In the genomic region with DNA sequence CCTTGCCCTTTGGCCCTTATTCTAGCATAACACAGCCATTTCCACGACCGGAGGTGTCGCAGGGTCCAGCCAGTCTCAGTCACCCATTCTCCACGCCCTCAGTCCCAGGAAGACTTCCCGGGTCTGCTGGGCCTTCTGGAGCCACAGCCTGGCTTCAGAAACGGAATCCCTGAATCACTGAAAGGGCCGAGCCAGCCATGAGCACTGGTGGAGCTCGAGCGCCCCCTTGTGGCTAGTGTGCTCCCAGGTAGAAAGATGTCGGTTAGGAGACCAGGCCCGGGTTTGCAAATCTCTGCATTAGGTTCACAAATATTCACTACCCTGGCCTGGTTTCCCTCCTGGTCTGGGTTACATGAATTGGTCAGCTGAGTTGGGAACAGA, we compare ENCODE assay signal across 9 mouse cellular contexts. TPM values are rescaled to one million over a fixed set of nuclear protein-coding genes. Genes with fewer than 3 reads are reported as not detected.
DNase-seq lines count a peak whose midpoint lies in the region; ATAC-seq lines count a peak whose summit lies in the region.
"Had no signal": no experiment of that assay in that cellular context is flagged by ENCODE, and none has a peak within 500 bp of the region (broad histone marks: within the 10 kb centered on the region; RNA-seq: fewer than 3 reads in every experiment).

No protein-coding gene starts in this region.

- no peaks in the 10 kb centered on the region for H3K9me3 ChIP-seq in forebrain, embryonic 11.5 days (ENCODE audit: control insufficient read depth, low read length)
- H3K9me3 ChIP-seq in heart, embryonic 16.5 days (replicated peaks; ENCODE audit: control insufficient read depth, low read length): no peaks in the 10 kb centered on the region
- H3K9me3 ChIP-seq in liver, embryonic 12.5 days (replicated peaks): no peaks in the 10 kb centered on the region
- H3K9me3 ChIP-seq in neural tube, embryonic 11.5 days (ENCODE audit: control insufficient read depth, low read length): no peaks in the 10 kb centered on the region
- no peaks in the 10 kb centered on the region for H3K9me3 ChIP-seq in stomach, embryonic 15.5 days
- H3K9me3 ChIP-seq: embryonic facial prominence, embryonic 12.5 days had no signal

- 6% methylated on average over 11 of the region's 11 CpGs for WGBS in forebrain, embryonic 11.5 days
- 4% methylated on average over 11 of the region's 11 CpGs for WGBS in heart, embryonic 16.5 days
- 11% methylated on average over 11 of the region's 11 CpGs for WGBS in liver, embryonic 12.5 days (ENCODE audit: insufficient replicate concordance)
- 5% methylated on average over 11 of the region's 11 CpGs for WGBS in neural tube, embryonic 11.5 days
- WGBS in stomach, embryonic 15.5 days: 6% methylated on average over 11 of the region's 11 CpGs

- peak; percentile 64 for DNase-seq in CD4-positive helper T cell, adult 2 months (ENCODE audit: low read depth, low spot score)
- peak; percentile 44 for DNase-seq in c-Kit-negative CD71-positive TER-119-positive erythroid progenitor cells, embryonic 14.5 days (ENCODE audit: low read depth, low spot score)
- peak; percentile 98 for DNase-seq in forebrain, embryonic 11.5 days (ENCODE audit: low spot score)
- peak; percentile 90 for DNase-seq in kidney, postnatal 14 days
- DNase-seq in neural tube, embryonic 11.5 days (ENCODE audit: low spot score): peak; percentile 93

- ATAC-seq in forebrain, embryonic 11.5 days (replicated peaks; ENCODE audit: low FRiP score): peak; percentile 42
- ATAC-seq in heart, embryonic 16.5 days (replicated peaks; ENCODE audit: extremely low read depth, insufficient read depth, low FRiP score): peak; percentile 57
- 0 out of 2 replicates have a peak, but pooled peaks have one; percentile 14 for ATAC-seq in liver, embryonic 12.5 days
- ATAC-seq in neural tube, embryonic 11.5 days (ENCODE audit: insufficient read depth, low FRiP score, low TSS enrichment): peak; percentile 54
- ATAC-seq in stomach, embryonic 15.5 days (ENCODE audit: insufficient read depth, low FRiP score, low read depth): peak; percentile 32; the same call in 1 of the 2 replicates

- H3K4me1 ChIP-seq in forebrain, embryonic 11.5 days (replicated peaks; ENCODE audit: control insufficient read depth, insufficient read depth, low read length): peaks cover 25% of the 10 kb centered on the region
- peaks cover 4% of the 10 kb centered on the region; the same call in 1 of the 2 replicates for H3K4me1 ChIP-seq in heart, embryonic 16.5 days (ENCODE audit: control insufficient read depth, insufficient read depth, low read length)
- 0 out of 2 replicates have a peak, but pooled peaks cover 7% of the 10 kb centered on the region for H3K4me1 ChIP-seq in liver, embryonic 12.5 days
- H3K4me1 ChIP-seq in neural tube, embryonic 11.5 days (ENCODE audit: control insufficient read depth, insufficient read depth, low read length): peaks cover 16% of the 10 kb centered on the region
- 0 out of 2 replicates have a peak, but pooled peaks cover 3% of the 10 kb centered on the region for H3K4me1 ChIP-seq in stomach, embryonic 15.5 days

- H3K27me3 ChIP-seq in forebrain, embryonic 11.5 days (ENCODE audit: control insufficient read depth, insufficient read depth, low read length): no peaks in the 10 kb centered on the region
- H3K27me3 ChIP-seq in heart, embryonic 16.5 days (ENCODE audit: control insufficient read depth, insufficient read depth, low read length): no peaks in the 10 kb centered on the region
- H3K27me3 ChIP-seq in liver, embryonic 12.5 days (replicated peaks): peaks cover 10% of the 10 kb centered on the region; the same call in 1 of the 2 replicates
- H3K27me3 ChIP-seq in neural tube, embryonic 11.5 days (ENCODE audit: control insufficient read depth, insufficient read depth, low read length): no peaks in the 10 kb centered on the region
- H3K27me3 ChIP-seq in stomach, embryonic 15.5 days (replicated peaks): no peaks in the 10 kb centered on the region
- H3K27me3 ChIP-seq: embryonic facial prominence, embryonic 12.5 days had no signal

- H3K36me3 ChIP-seq in forebrain, embryonic 11.5 days (ENCODE audit: control insufficient read depth, insufficient read depth, low read length): no peaks in the 10 kb centered on the region
- no peaks in the 10 kb centered on the region for H3K36me3 ChIP-seq in heart, embryonic 16.5 days (ENCODE audit: control insufficient read depth, insufficient read depth)
- H3K36me3 ChIP-seq in liver, embryonic 12.5 days: no peaks in the 10 kb centered on the region
- H3K36me3 ChIP-seq in neural tube, embryonic 11.5 days (ENCODE audit: control insufficient read depth, insufficient read depth, low read length): no peaks in the 10 kb centered on the region
- H3K36me3 ChIP-seq in stomach, embryonic 15.5 days: no peaks in the 10 kb centered on the region
- H3K36me3 ChIP-seq: embryonic facial prominence, embryonic 12.5 days had no signal

- no peak overlapping the region for H3K4me2 ChIP-seq in forebrain, embryonic 11.5 days (ENCODE audit: low read depth, low read length, severe bottlenecking)
- no peak overlapping the region for H3K4me2 ChIP-seq in heart, embryonic 16.5 days (ENCODE audit: low read depth, low read length)
- H3K4me2 ChIP-seq in liver, embryonic 12.5 days: no peak overlapping the region
- H3K4me2 ChIP-seq in neural tube, embryonic 11.5 days (ENCODE audit: low read depth): no peak overlapping the region
- peak overlapping the region; percentile 28; the same call in 1 of the 2 replicates for H3K4me2 ChIP-seq in stomach, embryonic 15.5 days
- H3K4me2 ChIP-seq: embryonic facial prominence, embryonic 12.5 days had no signal

- H3K27ac ChIP-seq in forebrain, embryonic 11.5 days (ENCODE audit: low read depth, low read length): peak overlapping the region; percentile 77
- no peak overlapping the region for H3K27ac ChIP-seq in heart, embryonic 16.5 days (ENCODE audit: low read length)
- no peak overlapping the region for H3K27ac ChIP-seq in liver, embryonic 12.5 days
- no peak overlapping the region for H3K27ac ChIP-seq in neural tube, embryonic 11.5 days (ENCODE audit: low read depth, low read length)
- no peak overlapping the region for H3K27ac ChIP-seq in stomach, embryonic 15.5 days
- H3K27ac ChIP-seq: embryonic facial prominence, embryonic 12.5 days had no signal

- peak overlapping the region; percentile 9; the same call in 1 of the 2 replicates for H3K9ac ChIP-seq in forebrain, embryonic 11.5 days (ENCODE audit: low read length)
- no peak overlapping the region for H3K9ac ChIP-seq in heart, embryonic 16.5 days (ENCODE audit: low read length)
- H3K9ac ChIP-seq in liver, embryonic 12.5 days: no peak overlapping the region
- no peak overlapping the region for H3K9ac ChIP-seq in neural tube, embryonic 11.5 days (ENCODE audit: low read length)
- no peak overlapping the region for H3K9ac ChIP-seq in stomach, embryonic 15.5 days
- H3K9ac ChIP-seq: embryonic facial prominence, embryonic 12.5 days had no signal

- H3K4me3 ChIP-seq in forebrain, embryonic 11.5 days (ENCODE audit: low read depth, low read length): no peak overlapping the region
- H3K4me3 ChIP-seq in heart, embryonic 16.5 days (ENCODE audit: low read length): no peak overlapping the region
- H3K4me3 ChIP-seq in liver, embryonic 12.5 days: no peak overlapping the region
- no peak overlapping the region for H3K4me3 ChIP-seq in neural tube, embryonic 11.5 days (ENCODE audit: low read depth, low read length)
- no peak overlapping the region for H3K4me3 ChIP-seq in stomach, embryonic 15.5 days (replicated peaks)
- H3K4me3 ChIP-seq: embryonic facial prominence, embryonic 12.5 days had no signal

RNA-seq across cellular contexts. Expression of a gene that starts 26.4 kb away (rescaled TPM):
- 3.1 and 3.4 TPM in 2 replicates for polyA plus RNA-seq in forebrain, embryonic 11.5 days (2014; fragmentation: Nextera tagmentation; extraction: Ambion mirVana)
- 0.22 and 0.41 TPM in 2 replicates for polyA plus RNA-seq in heart, embryonic 16.5 days (2015; fragmentation: Nextera tagmentation; extraction: Ambion mirVana)
- polyA plus RNA-seq in liver, embryonic 12.5 days (2016; fragmentation: Nextera tagmentation; extraction: Ambion mirVana): 0.31 and 0.38 TPM in 2 replicates
- 5.8 and 8.4 TPM in 2 replicates for polyA plus RNA-seq in neural tube, embryonic 11.5 days (2014; fragmentation: Nextera tagmentation; extraction: Ambion mirVana)
- 2.7 TPM in 2 replicates for polyA plus RNA-seq in stomach, embryonic 15.5 days (2015; fragmentation: Nextera tagmentation; extraction: Ambion mirVana)

RNA-seq across cellular contexts. Expression of a gene that starts 45.7 kb away (rescaled TPM):
- polyA plus RNA-seq in forebrain, embryonic 11.5 days (2014; fragmentation: Nextera tagmentation; extraction: Ambion mirVana): 1.6 and 2.4 TPM in 2 replicates
- polyA plus RNA-seq in heart, embryonic 16.5 days (2015; fragmentation: Nextera tagmentation; extraction: Ambion mirVana): 3.0 and 3.6 TPM in 2 replicates
- polyA plus RNA-seq in liver, embryonic 12.5 days (2016; fragmentation: Nextera tagmentation; extraction: Ambion mirVana): 2.2 and 2.7 TPM in 2 replicates
- polyA plus RNA-seq in neural tube, embryonic 11.5 days (2014; fragmentation: Nextera tagmentation; extraction: Ambion mirVana): 1.9 and 2.2 TPM in 2 replicates
- 4.3 and 4.4 TPM in 2 replicates for polyA plus RNA-seq in stomach, embryonic 15.5 days (2015; fragmentation: Nextera tagmentation; extraction: Ambion mirVana)

RNA-seq across cellular contexts. Expression of a gene that starts 53.7 kb away (rescaled TPM):
- 0.13 TPM in 1 of 2 replicates, not detected in the other for polyA plus RNA-seq in forebrain, embryonic 11.5 days (2014; fragmentation: Nextera tagmentation; extraction: Ambion mirVana)
- 4.8 and 7.0 TPM in 2 replicates for polyA plus RNA-seq in heart, embryonic 16.5 days (2015; fragmentation: Nextera tagmentation; extraction: Ambion mirVana)
- not detected in 2 replicates for polyA plus RNA-seq in liver, embryonic 12.5 days (2016; fragmentation: Nextera tagmentation; extraction: Ambion mirVana)
- 0.12 TPM in 1 of 2 replicates, not detected in the other for polyA plus RNA-seq in neural tube, embryonic 11.5 days (2014; fragmentation: Nextera tagmentation; extraction: Ambion mirVana)
- 0.18 and 0.21 TPM in 2 replicates for polyA plus RNA-seq in stomach, embryonic 15.5 days (2015; fragmentation: Nextera tagmentation; extraction: Ambion mirVana)
- polyA plus RNA-seq: embryonic facial prominence, embryonic 12.5 days had no signal

Comparison
In these comparisons a context has a peak if more than half of its experiments do, and no peak if none do; other contexts are left out.
1. DNase-seq: peak in every context shown above with its lines; median percentile 98 in forebrain, embryonic 11.5 days; 93 in neural tube, embryonic 11.5 days; 90 in kidney, postnatal 14 days; 64 in CD4-positive helper T cell, adult 2 months; 44 in c-Kit-negative CD71-positive TER-119-positive erythroid progenitor cells, embryonic 14.5 days.